Mouse (Mus musculus) CD4-positive, CD25-positive, alpha-beta regulatory T cell, adult 2 months (primary cell): ENCODE measurements around the gene Aamdc.

Experiments
- DNase-seq: peaks from one replicate; pipeline ENCODE4 v3.0.0-alpha.2; 2012; ENCODE audit warnings: low read depth, low spot score

Gene Aamdc

GRCm38 (mm10) chr7:97514786-97515185, 64.5 kb downstream of the Aamdc start:
- DNase-seq: no peak

- DNase-seq: no peak
Observed at GRCm38 (mm10) chr7:97500555-97501209, 78.6 kb downstream of the Aamdc start.
